Mouse (Mus musculus): ENCODE measurements around the gene Mob2.
A peak's percentile ranks its signal among the peaks of the same experiment; 100 is the strongest.

The Mob2 gene

GRCm38 (mm10) chr7:142079365-142079764 is 18.5 kb upstream of the Mob2 start:
- DNase-seq (ENCODE audit: low read depth), result no peak

- DNase-seq (ENCODE audit: low read depth), result no peak
Measured at GRCm38 (mm10) chr7:142077138-142077537, 16.3 kb upstream of the Mob2 start.

GRCm38 (mm10) chr7:142074146-142074886 is 13.5 kb upstream of the Mob2 start:
- DNase-seq (ENCODE audit: low read depth), result no peak

GRCm38 (mm10) chr7:142071717-142072116 is 10.9 kb upstream of the Mob2 start:
- DNase-seq (ENCODE audit: low read depth), result no peak

GRCm38 (mm10) chr7:142071212-142071578 is 10.3 kb upstream of the Mob2 start:
- no peak for DNase-seq (ENCODE audit: low read depth)

GRCm38 (mm10) chr7:142070458-142071211 is 9.8 kb upstream of the Mob2 start:
- DNase-seq (ENCODE audit: low read depth), result peak; percentile 72

GRCm38 (mm10) chr7:142068429-142068828 is 7.6 kb upstream of the Mob2 start:
- DNase-seq (ENCODE audit: low read depth), result no peak

GRCm38 (mm10) chr7:142060185-142060930 is 507 bp downstream of the Mob2 start:
- peak; percentile 59 for DNase-seq (ENCODE audit: low read depth)

- DNase-seq (ENCODE audit: low read depth), result no peak
Measured at GRCm38 (mm10) chr7:142059024-142059423, 1.8 kb downstream of the Mob2 start.

- DNase-seq (ENCODE audit: low read depth), result no peak
Measured at GRCm38 (mm10) chr7:142057121-142057520, 3.7 kb downstream of the Mob2 start.

DNA sequence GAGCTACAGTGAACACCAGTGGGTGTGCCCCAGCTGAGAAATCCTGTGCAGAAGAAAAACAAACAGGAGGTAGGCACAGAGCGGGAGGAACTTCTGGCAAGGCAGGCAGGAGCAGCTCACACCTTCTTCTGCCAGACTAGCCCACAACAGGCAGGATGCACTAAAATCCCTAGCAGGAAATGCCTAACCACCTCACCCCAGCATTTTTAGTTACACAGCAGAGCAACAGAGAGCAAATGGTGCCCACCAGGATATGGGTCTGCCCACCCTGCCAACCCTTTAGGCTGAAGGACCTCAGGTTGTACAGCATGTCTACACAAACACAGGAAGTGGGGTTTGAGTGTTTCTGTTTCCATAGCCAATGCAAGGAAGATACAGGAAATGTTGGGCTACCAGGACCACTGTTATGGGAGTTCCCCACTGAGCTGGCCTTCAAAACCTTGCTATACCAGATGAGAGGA is 4.2 kb downstream of the Mob2 start:
- peak; percentile 77 for DNase-seq (ENCODE audit: low read depth)

DNA sequence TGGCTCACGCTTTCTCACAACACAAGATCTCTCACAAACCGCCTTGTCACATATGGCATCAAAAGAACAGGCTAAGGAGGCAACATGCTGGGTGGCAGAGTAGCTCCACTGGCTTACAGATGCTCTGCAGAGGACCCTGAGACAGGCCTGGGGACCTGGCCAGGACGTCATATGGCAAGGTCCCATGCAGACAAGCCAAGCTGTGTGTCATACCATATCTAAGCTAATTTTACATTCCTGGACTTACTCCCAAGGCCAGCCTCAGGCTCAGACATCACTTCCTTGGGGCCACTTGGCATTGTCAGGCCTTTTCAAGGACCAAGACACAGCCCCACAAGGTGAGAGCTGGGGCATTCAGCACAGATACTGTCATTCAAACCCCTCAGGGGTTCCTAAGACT is 5.4 kb downstream of the Mob2 start:
- DNase-seq (ENCODE audit: low read depth), result no peak

GRCm38 (mm10) chr7:142050536-142050935 is 10.3 kb downstream of the Mob2 start:
- DNase-seq (ENCODE audit: low read depth), result no peak

DNA sequence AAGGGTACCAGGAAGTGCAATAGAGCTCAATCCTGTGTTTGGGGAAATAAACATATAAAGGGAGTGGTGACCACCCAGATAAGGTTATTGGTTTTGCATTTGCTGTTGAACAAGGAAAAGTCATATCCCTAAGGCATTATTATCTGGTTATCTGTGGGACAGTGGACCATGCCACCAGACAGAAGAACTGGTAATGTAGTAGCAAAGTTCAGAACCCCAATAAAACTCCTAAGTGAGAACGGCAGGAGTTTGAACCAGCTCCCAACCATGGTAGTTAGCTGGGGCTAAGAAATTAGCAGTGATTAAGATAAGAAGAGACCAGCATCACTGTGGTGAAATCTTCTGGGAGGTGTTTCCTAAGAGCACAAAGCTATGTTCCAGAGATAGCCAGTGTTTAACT is 14.9 kb downstream of the Mob2 start:
- no peak for DNase-seq (ENCODE audit: low read depth)

DNA sequence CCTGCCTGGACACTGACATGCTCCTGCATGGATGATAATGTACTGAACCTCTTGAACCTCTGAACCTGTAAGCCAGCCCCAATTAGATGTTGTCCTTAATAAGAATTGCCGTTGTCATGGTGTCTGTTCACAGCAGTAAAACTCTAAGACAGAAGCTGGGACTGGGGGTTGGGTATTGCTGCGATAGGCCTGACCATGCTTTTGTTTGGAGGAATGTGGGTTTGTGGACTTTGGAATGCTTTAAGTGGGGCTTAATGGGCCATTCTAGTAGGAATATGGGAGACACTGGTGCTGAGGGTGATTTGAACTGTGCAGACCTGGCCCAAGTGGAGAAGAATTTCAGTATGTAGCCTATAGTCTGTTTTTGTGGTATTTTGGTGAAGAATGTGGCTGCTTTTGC is 15.5 kb downstream of the Mob2 start:
- no peak for DNase-seq (ENCODE audit: low read depth)

DNA sequence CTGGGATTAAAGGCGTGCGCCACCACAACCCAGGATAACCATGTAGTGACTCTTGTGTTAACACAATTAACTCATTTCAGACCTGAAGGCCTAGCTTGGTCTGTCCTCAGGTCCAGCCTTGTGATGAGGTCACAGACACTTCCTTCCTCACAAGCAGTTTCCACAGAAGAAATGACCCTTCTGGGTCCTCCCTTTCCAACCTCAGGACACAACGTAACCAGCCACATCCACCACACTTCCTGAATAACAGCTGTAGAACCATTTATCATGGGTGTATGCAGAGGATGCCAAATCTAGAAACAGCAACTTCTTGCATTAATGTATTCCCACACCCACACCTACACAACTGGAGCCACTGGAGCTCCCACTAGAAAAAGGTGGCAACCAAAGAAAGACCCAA is 20.1 kb downstream of the Mob2 start:
- no peak for DNase-seq (ENCODE audit: low read depth)

DNA sequence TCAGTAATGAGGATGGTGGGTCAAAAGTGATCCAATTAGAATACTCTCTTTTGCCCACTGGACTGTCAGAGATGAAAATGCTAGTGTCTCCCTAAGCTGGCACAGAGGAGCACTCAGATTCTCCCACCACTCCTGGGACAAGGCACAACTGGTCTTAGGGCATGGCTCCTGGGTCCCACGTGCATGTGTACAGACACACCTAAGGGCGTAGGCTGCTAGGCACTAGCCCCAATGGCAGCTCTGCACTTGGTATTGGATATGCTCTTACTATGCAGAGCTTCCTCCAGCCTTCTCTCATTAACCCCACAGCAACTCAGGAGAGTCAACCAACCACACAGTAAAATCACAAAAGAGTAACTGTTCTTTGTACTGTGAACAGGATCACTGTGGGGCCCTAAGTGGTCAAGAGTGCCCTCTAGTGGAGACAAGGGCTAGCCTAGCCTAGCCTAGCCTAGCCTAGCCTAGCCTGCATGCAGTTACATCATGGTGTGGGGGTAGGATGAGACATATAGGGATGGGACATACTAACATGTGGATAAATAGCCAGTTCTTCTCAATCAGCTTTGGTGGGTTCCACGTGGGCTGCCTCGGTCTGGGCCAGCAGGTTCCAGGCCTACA is 23.2 kb downstream of the Mob2 start:
- peak; percentile 71 for DNase-seq (ENCODE audit: low read depth)

- DNase-seq (ENCODE audit: low read depth), result no peak
Measured at GRCm38 (mm10) chr7:142035048-142035811, 25.6 kb downstream of the Mob2 start.

DNA sequence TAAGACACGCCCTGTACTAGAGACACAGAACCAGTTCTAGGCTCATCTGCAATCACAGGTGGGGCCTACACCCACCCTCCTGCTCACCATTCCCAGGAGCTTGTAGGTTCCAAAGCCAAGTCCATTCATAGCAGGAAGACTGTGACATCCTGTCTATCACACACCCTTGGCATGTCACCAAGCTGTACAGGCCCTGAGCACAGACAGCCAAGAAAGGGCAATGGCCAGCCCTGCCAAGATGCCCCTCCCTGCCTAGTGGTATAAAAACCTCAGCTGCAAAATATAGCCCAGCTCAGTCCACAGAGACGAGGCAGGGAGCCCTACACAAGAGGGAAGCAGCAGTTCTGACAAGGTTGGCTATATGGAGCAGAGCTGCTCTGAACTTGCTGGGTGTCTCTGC is 26.7 kb downstream of the Mob2 start:
- no peak for DNase-seq (ENCODE audit: low read depth)

DNA sequence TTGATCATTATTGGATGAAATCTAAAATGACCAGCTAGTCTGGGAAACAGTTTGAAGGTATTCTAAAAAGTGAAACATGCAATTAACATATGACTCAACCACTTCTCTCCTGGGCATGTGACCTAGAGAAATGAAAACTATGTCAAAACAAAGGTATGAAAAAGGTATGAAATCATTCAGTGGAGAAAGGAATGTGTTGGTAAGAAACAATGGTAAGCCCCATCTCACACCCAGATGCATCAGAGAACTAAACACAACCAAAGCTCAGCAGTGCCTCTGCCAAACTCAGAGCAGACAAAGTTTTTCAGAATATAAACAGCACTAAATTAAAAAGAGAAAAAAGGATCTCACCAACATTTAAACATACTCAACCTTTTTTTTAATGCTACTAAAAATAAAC is 30.8 kb downstream of the Mob2 start:
- no peak for DNase-seq (ENCODE audit: low read depth)

GRCm38 (mm10) chr7:142025926-142026325 is 34.9 kb downstream of the Mob2 start:
- DNase-seq (ENCODE audit: low read depth), result no peak

- no peak for DNase-seq (ENCODE audit: low read depth)
Measured at GRCm38 (mm10) chr7:142025196-142025595, 35.7 kb downstream of the Mob2 start.

All from naive thymus-derived CD4-positive, alpha-beta T cell, adult 2 months (primary cell).